Mouse (Mus musculus) retina, postnatal 7 days (tissue): ENCODE measurements around the gene Tmem88.

ENCODE experiments used
- DNase-seq: peaks from one replicate; pipeline ENCODE4 v3.0.0-alpha.2; 2012; ENCODE audit warnings: low read depth, low spot score

Tmem88 gene

DNA sequence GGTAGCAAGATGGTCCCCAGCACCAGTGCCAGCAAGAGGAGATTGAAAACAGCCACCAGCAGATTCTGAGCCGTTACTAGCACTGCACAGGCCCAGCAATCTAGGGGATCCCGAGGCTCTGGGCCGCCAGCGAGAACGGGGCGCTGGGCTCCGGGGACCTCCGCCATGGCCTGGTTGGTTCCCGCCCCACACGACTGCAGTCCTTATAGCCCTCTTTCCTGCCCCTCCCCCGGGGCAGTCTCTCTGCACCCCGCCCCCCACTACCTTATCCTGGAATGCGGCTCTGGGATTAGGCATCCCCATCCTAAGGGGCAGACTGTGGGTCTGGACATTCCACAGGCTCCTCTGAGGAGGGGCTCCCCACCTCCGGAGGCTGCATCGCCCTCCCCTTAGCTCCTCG, at the start of gene Tmem88:
Gene Tmem88 (minus strand): TSS at position 176 of the 400 bp plus-strand sequence.
- DNase-seq = no peak

DNA sequence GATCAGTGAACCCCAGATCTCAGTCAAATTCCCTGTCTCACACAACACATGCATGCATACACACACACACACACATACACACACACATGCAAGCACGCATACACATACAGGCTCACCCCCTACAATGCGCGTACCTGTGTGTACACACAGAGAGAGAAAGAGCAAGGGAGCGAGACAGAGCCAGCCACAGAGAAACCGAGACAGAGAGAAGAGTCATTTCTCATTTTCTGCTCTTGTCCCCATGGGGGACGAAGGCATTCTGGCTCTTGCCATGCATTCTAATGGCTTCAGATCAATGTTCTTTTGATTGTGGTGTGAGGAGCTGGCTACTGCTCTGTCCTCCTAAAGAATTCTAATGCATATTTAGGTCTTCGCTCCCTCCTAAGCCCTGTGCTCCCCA, 49.3 kb upstream of the Tmem88 start:
- DNase-seq = no peak

DNA sequence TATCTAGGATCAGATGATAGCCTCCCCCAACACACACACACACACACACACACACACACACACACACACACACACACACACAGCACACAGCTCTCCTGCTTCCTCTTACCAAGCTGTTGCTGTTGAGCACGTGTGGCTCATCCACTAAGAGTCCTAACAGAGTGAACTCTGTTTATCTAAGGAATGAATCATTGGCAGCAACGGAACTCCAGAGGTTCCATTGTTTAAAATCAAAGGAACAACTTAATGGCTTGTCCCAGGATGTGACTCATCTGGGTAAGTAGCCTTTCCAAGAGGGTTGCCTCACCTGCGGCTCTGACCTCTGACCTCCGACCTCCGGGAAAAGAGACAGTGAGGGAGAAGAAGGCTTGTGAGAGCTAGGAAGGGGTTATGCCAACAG, 45.3 kb upstream of the Tmem88 start:
- no peak for DNase-seq

DNA sequence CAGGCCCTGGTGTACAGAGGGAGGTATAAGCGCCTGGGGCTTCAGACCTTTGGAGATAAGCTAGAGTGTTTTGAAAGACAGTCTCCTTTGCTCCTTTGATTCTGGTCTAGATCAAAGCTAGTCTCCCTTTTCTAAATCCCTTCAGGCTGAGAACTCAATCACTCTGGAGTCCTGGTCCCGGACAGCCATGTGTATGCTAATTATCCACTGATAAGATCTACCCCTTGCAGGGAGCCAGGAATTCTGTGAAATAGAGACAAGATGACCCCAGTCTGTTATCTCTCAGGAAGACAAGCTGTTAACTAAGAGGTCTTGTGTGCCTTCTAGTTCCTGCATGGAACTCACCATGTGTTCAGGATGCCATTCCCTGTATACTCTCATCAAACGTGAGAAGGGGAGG, 39.3 kb upstream of the Tmem88 start:
- DNase-seq = no peak

DNA sequence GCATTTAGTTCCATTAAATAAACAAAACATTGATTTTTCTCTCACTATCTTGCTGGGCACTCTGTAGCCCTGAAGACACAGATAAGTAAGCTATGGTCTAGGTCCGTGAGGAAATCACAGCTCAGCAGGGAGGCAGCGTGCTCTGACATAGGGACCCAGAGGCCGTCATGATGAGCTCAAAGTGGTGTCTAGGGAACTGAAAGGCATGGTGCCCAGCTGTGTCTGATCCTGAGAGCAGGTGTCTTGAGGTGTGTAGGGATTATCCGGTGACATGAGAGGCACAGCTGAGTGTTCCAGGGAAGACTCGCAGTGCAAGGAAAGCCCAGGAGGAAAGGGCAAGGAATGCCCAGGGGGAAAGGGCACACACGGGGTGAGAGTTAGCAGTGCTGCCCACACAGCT, 35.2 kb upstream of the Tmem88 start:
- no peak for DNase-seq

DNA sequence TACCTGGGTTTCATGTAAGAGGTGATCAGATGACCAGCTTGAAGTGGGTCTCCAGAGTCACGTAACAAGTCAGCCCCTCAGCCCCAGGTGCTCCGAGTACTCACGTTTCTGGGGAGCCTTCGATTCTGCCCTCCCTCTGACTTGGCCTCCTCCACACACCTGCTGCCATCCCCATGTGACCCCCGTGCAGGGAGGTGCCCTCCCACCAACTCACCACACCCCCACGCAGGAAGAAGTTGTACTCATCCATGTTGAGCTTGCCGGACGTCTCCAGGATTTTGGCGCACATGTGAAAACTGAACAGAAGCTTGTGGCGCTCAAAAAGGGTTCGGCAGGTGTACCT, 34.6 kb upstream of the Tmem88 start:
- DNase-seq = no peak

GRCm38 (mm10) chr11:69431829-69432639, 34.0 kb upstream of the Tmem88 start:
- DNase-seq = peak; percentile 76

DNA sequence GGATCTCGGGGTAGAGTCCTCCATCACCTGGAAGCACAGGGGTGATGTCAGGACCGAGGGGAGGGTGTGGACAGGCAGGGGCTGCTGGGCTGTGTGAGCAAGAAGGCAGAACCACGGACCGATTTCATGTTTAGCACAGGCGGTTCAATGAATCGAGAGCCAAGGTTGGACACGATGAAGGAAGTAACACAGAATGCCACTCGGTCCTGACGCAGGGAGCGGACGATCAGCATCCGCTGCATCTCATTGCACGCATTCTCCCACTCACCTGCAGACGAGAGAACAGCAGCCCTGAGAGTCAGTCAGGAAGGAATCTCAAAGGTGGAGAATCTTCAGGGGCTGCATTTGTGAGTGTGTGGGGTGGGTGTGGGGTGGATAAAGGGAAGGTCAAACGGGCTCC, 32.6 kb upstream of the Tmem88 start:
- DNase-seq = no peak

- no peak for DNase-seq
Measured at GRCm38 (mm10) chr11:69429313-69429712, 31.3 kb upstream of the Tmem88 start.

- DNase-seq = no peak
Measured at GRCm38 (mm10) chr11:69428751-69429150, 30.7 kb upstream of the Tmem88 start.

- no peak for DNase-seq
Measured at GRCm38 (mm10) chr11:69426246-69426645, 28.2 kb upstream of the Tmem88 start.

DNA sequence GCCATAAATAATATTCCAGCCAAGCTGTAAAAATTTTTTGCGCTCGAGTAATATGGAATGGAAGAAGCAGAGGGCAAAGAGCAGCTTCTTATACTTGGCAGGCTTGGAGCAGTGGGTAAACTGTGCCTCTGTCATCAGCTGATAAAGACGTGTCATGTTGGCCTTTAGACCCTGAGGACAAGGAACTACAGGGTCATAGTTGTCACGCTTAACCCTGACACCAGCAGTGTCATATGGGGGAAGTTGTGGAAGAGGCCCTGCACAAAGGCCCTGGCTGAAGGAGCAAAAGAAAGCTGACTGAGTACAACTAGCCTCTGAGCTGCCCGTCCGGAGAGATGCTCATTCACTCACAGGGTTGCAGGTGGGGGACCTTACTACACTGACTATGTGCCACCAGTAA, 25.9 kb upstream of the Tmem88 start:
- no peak for DNase-seq

- no peak for DNase-seq
Measured at GRCm38 (mm10) chr11:69422842-69423241, 24.8 kb upstream of the Tmem88 start.

- no peak for DNase-seq
Measured at GRCm38 (mm10) chr11:69421131-69421977, 23.3 kb upstream of the Tmem88 start.

GRCm38 (mm10) chr11:69420554-69421000, 22.5 kb upstream of the Tmem88 start:
- DNase-seq = no peak

DNA sequence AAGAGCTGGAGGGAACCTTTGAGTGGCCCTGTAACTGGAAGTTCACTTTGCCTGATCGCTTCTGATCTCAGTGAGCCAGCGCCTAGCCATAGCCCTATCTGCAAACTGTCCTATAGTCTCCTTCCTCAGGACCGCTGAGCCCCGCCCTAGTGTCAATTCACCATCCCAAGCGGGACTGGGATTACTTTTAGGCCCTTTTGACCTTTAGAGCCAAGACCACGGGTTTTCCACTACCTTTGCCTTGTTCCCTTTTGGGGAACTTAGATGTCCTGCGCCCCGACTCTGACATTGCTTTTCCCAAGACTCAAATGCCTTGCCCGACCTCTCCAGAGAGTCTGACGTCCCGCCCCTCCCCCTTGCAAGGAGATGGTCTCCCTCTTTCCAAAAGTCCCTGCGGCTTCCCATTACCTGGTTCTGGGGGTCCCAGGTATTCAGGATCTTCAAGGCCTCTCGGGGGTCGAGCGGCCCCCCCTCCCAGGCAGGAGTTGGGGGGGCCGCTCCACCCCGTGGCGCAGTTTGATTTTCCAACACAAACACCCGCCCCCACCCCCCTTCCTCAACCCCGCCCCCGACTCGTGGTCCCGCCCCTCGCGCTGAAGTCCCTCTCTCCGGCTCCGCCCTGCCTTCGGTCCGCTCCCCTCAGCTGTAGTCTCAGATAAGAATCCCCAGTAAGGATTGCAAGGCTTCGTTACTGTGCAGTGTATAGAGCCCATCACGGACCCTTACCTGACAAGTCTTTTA, 21.9 kb upstream of the Tmem88 start:
- DNase-seq = no peak

- no peak for DNase-seq
Measured at GRCm38 (mm10) chr11:69419443-69419812, 21.4 kb upstream of the Tmem88 start.

- peak; percentile 91 for DNase-seq
Measured at GRCm38 (mm10) chr11:69418481-69419442, 20.7 kb upstream of the Tmem88 start.

GRCm38 (mm10) chr11:69417449-69418384, 19.7 kb upstream of the Tmem88 start:
- DNase-seq = peak; percentile 91

DNA sequence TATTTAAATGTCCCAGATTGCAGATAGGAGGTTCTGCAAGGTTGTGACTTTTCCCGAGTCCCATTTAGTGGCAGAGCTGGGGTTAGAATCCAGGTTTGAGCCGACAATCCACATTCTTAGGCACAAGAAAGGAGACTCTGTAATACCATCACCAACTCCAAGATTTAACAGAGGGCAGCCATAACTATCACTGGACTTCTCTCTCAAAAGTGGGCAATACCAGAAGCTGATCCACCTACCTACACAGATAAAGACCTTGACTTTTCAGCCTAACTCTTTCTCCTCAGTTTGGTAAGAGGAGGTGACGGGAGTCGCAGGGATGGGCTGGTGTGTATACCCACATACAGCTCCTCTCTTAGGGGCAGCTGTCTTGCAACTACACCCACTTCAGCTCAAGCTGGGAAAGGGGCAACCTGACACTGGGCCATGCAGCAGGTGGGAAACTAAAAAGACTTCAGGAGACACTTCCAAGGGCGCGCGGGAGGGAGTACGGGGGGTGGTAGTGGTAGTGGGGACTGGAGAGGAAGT, 19.0 kb upstream of the Tmem88 start:
- DNase-seq = no peak
